19 mouse cellular contexts compared by ENCODE assay signal in genomic region chr12:108814470-108814869, GRCm38 (mm10). TPM values are rescaled to one million over a fixed set of nuclear protein-coding genes. Genes with fewer than 3 reads are reported as not detected.
A peak's percentile ranks its signal among the peaks of the same experiment; 100 is the strongest.
DNase-seq lines count a peak whose midpoint lies in the region.
"Had no signal": no experiment of that assay in that cellular context is flagged by ENCODE, and none has a peak within 500 bp of the region (broad histone marks: within the 10 kb centered on the region; RNA-seq: fewer than 3 reads in every experiment).

No protein-coding gene starts in this region.

- H3K36me3 ChIP-seq in embryonic facial prominence, embryonic 10.5 days (replicated peaks) = peaks cover 82% of the 10 kb centered on the region

- WGBS in embryonic facial prominence, embryonic 10.5 days = 95% methylated on average over 6 of the region's 6 CpGs

- H3K4me3 ChIP-seq in embryonic facial prominence, embryonic 10.5 days = no peak overlapping the region
- H3K4me3 ChIP-seq: embryonic facial prominence, embryonic 13.5 days; embryonic facial prominence, embryonic 15.5 days; erythroblast, embryonic 14.5 days; forebrain, embryonic 10.5 days; forebrain, embryonic 12.5 days had no signal

- peak; percentile 70 for DNase-seq in heart, adult 11 months
- no peak for DNase-seq in heart, adult 18-20 months
- DNase-seq in right cerebral cortex, adult 18-20 months = peak; percentile 43
- DNase-seq in right cerebral cortex, postnatal 4 days = no peak
- peak; percentile 54 for DNase-seq in brain, adult 2 months (ENCODE audit: low read depth, low spot score)
- no peak for DNase-seq in embryonic facial prominence, embryonic 10.5 days (ENCODE audit: low spot score)
- DNase-seq: adrenal gland, adult 2 months; adrenal gland, postnatal 10 days; adrenal gland, postnatal 25 days; cerebellum, adult 11-12 months; cerebellum, adult 2 months; cerebellum, adult 9-10 months; cerebellum, postnatal 10 days; cerebellum, postnatal 25 days had no signal

- H3K9me3 ChIP-seq in embryonic facial prominence, embryonic 10.5 days = no peaks in the 10 kb centered on the region
- H3K9me3 ChIP-seq: embryonic facial prominence, embryonic 13.5 days; embryonic facial prominence, embryonic 15.5 days; forebrain, embryonic 10.5 days; forebrain, embryonic 12.5 days had no signal

- H3K4me1 ChIP-seq in embryonic facial prominence, embryonic 10.5 days = no peaks in the 10 kb centered on the region
- H3K4me1 ChIP-seq: embryonic facial prominence, embryonic 15.5 days; forebrain, embryonic 10.5 days; forebrain, embryonic 12.5 days had no signal

- no peak overlapping the region for H3K27ac ChIP-seq in embryonic facial prominence, embryonic 10.5 days (replicated peaks)
- H3K27ac ChIP-seq: embryonic facial prominence, embryonic 13.5 days; embryonic facial prominence, embryonic 15.5 days; forebrain, embryonic 10.5 days; forebrain, embryonic 12.5 days had no signal

- no peaks in the 10 kb centered on the region for H3K27me3 ChIP-seq in embryonic facial prominence, embryonic 10.5 days (replicated peaks; ENCODE audit: low read depth, poor library complexity, severe bottlenecking)
- H3K27me3 ChIP-seq: embryonic facial prominence, embryonic 13.5 days; embryonic facial prominence, embryonic 15.5 days; forebrain, embryonic 12.5 days had no signal

RNA-seq across cellular contexts. Expression of gene Slc25a29, which starts 21.2 kb away (rescaled TPM):
- 1 to 10 TPM; 8.7 to 9.1 TPM for total RNA-seq in heart, adult 18-20 months (2021)
- 12.9 and 13.6 TPM in 2 replicates for polyA plus RNA-seq in embryonic facial prominence, embryonic 10.5 days (2016; fragmentation: Nextera tagmentation; extraction: Ambion mirVana)

RNA-seq across cellular contexts. Expression of gene Slc25a47, which starts 21.4 kb away (rescaled TPM):
- 1 to 10 TPM; 8.1 to 9.1 TPM for total RNA-seq in heart, adult 18-20 months (2021)
- polyA plus RNA-seq in embryonic facial prominence, embryonic 10.5 days (2016; fragmentation: Nextera tagmentation; extraction: Ambion mirVana) = 13.1 and 15.2 TPM in 2 replicates

RNA-seq across cellular contexts. Expression of gene Yy1, which starts 21.7 kb away (rescaled TPM):
- total RNA-seq in heart, adult 18-20 months (2021) = 10 to 100 TPM; 31.5 to 37.2 TPM
- polyA plus RNA-seq in embryonic facial prominence, embryonic 10.5 days (2016; fragmentation: Nextera tagmentation; extraction: Ambion mirVana) = 14.0 and 15.0 TPM in 2 replicates

Comparison
In these comparisons a context has a peak if more than half of its experiments do, and no peak if none do; other contexts are left out.
1. DNase-seq: peak in heart, adult 11 months (single experiment), right cerebral cortex, adult 18-20 months (single experiment) and brain, adult 2 months (single experiment); none in heart, adult 18-20 months (0 of 2), right cerebral cortex, postnatal 4 days (single experiment) and embryonic facial prominence, embryonic 10.5 days (single experiment).